Mouse (Mus musculus): ENCODE measurements around the gene Lamtor4. TPM values are rescaled to one million over a fixed set of nuclear protein-coding genes. Genes with fewer than 3 reads are reported as not detected.
"Not testable (repeated sequence)": the region's sequence is repeated elsewhere in the genome, so short reads cannot be mapped to it uniquely, and the experiment has no call there.

The Lamtor4 gene
- 10 to 100 TPM; 51.1 to 57.2 (median 53.1) TPM for total RNA-seq (2022)

DNA sequence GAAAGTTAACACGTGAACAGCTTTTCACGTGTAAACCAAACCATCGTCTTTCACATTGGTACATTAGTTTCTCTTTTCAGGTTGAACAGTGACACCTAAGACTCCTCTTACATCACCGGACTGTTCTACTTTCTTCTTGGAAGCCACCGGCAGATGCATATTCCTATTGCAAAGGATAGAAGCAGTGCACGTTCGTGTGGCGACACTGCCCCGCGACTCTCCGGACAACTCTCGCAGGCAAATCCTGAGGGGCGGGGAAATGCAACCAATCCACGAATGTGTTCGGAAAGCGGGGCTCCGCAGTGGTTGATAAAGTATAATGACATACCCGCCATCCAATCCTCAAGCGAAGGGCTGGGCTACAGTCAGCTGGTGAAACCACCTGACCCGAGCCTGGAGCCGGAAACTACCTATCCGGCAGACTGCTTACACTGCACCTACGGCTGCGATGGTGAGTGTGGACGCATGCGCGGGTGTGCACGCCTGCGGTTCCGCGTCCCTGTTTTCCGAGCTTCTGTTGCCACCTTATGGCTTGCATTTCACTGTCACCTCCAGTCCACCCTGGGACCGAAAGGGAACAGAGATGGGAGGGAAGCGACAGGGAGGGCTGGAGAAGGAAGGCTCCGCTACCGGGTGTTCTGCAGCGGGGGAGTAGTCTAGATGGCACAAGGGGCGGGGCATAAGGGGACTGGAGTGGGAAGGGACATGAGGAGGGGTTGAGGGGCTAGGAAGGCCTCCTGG lies at the start of gene Lamtor4:
Lamtor4 (plus strand) TSS at position 130 of the 741 bp plus-strand sequence.
- DNase-seq (ENCODE audit: low spot score in 2 of 2): peak; percentile 87 to 92

DNA sequence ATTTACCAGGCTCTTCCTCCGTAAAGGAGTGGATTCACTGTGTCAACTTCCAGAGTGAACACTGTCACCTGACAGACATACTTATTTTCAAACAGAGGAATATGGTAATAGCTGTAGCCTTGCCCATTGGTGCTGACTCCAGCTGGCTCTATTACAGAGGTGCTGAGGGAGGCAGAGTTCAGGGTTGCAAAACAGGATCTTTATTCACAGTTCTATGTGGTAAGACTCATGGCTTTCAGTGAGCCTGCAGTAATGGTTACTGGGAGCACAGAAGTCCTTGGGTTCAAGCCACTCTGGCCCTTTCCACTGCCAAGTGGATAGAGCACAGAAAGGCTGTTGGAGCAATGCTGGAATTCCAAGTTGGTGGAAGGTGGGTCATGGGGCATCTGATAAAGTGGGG lies 48.0 kb upstream of the Lamtor4 start:
- no peak for DNase-seq (ENCODE audit: low spot score in 2 of 2)

DNA sequence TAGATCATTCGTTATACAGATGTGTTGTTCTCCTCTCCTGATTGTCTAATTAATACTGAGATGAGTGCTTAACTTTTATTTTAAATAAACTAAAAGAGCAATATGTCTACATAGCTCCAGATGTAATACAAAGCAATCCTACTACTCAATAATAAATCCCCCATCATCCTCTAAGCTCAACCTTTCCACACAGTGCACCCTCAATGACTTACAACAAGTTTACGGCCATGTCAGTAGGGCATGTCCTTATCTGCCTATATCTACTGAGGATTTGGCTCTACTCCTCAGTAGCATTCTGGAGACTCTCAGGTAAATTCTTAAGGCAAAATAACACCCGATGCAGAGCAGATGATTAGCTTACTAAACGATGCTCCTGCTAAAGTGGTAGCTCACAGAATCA lies 47.4 kb upstream of the Lamtor4 start:
- no peak for DNase-seq (ENCODE audit: low spot score in 2 of 2)

DNA sequence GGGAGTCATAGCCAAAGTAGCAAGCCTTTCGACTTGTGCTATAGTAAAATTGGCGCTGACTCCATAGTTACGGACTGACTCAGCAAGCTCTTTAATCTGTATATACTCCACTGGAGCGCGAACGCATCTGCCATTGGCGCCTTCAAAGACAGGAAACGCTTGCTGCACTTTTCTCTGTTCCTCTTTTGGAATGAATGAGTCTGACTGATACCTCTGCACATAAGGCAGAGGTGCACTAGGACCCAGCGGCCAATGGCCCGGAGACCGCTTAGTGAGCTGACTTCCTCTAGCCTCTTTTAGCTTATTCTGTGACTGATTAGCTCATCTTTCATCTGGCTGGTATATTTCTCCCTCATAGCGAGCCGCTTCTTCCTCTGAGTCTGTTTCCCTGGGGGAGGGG lies 38.6 kb upstream of the Lamtor4 start:
- not testable (repeated sequence) for DNase-seq (ENCODE audit: low spot score in 2 of 2)

DNA sequence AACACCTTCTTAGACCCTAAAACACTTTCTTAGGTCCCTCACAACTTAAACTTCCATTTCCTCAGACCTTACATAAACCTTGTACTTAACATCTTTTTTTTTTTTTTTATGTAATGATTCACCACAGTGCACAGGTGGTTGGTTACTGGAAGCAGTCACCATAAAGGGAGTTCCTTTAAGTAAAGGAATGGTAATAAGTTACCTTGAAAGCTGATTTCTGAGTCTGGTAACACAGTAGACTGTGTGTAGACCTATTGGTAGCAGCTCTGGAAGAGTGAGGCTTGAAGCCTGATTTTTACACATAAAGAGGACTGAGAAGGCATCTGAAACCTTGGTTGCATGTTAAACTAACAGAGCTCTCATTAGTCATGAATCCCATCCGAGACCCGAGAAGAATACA lies 35.4 kb upstream of the Lamtor4 start:
- no peak for DNase-seq (ENCODE audit: low spot score in 2 of 2)

DNA sequence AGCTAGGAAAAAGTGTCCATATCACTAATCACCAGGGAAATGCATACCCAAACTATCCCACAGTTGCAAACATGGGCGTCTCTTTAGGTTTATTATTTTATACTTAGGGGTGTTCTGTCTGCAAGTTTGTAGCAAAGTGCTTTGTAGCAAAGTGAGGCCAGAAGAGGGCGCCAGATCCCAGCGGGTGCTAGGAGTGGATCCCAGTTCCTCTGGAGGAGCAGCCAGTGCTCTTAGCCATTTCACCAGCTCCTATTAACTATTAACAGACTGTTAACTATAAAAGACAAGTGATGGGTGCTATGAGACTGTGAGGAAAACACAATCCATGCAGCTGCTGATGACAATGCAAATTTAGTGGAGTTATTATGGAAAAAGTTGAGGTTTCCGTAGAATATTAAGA lies 33.2 kb upstream of the Lamtor4 start:
- DNase-seq (ENCODE audit: low spot score in 2 of 2): peak; percentile 49 to 50

DNA sequence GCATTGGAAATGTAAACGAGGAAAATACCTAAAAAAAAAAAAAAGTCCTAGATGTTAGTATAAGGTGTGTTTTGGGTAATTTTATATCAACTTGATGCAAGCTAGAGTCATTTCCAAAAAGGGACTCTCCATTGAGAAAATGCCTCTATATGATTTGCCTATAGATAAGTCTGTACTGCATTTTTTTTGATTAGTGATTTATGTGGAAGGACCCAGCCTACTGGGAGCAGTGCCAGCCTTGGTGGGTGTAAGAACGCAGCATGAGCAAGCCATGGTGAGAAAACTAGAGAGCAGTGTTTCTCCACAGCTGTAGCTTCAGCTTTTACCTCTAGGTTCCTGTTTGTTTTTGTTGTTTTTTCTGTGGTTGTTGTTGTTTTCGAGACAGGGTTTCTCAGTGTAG lies 32.0 kb upstream of the Lamtor4 start:
- DNase-seq (ENCODE audit: low spot score in 2 of 2): no peak

DNA sequence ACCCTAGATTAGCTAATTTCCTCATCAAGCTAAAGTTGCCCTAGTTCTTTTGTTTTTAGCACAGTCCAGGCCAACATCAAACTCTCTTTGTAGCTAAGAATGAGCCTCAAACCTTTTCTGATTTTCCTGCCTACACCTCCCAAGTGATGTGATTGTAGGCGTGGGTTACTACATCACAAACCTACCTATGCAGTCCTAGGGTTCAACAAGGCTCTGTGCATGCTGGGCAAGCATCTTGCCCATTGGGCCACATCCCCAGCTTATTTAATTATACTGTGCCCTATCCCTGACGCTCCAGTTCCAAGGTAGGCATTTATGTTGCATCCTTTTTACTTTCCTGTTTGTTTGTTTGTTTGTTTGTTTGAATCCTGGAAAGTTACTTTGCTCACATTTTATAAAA lies 29.6 kb upstream of the Lamtor4 start, which contains the start of gene Nxpe5:
Nxpe5 (plus strand) TSS at position 199 of the 400 bp plus-strand sequence.
- no peak for DNase-seq (ENCODE audit: low spot score in 2 of 2)

DNA sequence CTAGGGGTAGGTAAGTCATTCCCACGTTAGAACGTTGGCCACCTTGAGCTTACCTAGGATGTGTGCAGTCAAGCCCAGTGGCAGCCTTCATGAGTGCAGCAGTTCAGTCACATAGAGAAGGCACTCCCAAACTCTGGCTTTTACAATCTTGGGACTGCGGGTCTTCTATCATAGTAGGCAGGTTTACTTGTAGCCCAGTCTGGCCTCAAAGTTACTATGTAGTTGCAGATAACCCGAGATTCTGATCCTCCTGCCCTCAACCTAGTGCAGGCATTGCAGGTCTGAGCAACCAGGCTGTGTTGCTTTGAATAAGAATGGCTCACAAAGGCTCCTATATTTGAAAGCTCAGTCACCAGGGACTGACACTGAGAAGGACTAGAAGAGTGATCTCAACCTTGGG lies 28.8 kb upstream of the Lamtor4 start:
- no peak for DNase-seq (ENCODE audit: low spot score in 2 of 2)

DNA sequence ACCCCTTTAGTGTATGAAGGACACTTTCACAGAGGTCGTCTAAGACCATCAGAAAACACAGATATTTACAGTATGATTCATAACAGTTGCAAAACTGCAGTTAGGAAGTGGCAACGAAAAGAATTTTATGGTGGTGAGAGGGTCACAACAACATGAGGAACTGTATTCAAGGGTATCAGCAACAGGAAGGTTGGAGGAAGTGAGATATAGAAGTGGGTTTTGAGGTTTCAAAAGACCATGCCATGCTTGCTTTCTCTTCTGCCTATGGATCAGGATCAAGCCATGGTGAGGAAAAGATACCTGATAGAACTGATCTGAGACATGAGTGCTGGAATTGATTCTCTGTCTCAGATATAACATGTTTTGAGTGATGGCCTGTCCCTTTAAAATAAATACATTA lies 27.9 kb upstream of the Lamtor4 start:
- DNase-seq (ENCODE audit: low spot score in 2 of 2): no peak

DNA sequence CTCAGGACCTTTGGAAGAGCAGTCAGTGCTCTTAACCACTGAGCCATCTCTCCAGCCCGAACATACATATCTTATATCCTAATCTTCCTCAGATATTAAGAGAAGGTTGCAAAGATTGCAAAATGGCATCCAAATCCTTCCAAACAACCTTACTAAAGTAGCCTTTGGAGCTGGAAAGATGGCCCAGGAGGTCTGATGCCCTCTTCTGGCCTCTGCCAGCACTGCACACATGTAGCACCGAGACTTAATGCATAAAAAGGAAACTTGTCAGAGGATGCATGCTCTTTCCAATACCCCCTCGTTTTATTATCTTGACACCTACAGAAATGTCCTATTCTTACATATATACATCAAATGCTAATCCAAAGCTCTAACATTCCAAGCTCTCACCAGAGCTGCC lies 27.3 kb upstream of the Lamtor4 start:
- DNase-seq (ENCODE audit: low spot score in 2 of 2): no peak

DNA sequence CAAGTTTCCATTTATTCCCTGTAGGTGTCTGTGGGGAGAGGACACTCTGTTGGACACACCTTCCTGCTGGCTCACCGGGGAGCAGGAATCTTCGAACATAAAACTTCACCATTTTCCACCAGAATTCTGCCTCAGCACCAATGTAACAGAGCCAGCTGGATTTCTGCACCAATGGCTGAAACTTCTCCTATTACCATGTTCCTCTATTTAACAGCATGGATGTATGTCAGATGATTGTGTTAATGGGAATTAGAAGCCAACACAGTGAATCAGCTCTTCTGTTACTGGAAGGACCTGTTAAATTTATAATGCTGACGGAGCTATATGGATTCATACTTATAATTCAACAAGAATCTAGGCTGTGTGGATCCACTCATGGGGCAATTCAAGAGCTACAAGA lies 25.8 kb upstream of the Lamtor4 start:
- no peak for DNase-seq (ENCODE audit: low spot score in 2 of 2)

DNA sequence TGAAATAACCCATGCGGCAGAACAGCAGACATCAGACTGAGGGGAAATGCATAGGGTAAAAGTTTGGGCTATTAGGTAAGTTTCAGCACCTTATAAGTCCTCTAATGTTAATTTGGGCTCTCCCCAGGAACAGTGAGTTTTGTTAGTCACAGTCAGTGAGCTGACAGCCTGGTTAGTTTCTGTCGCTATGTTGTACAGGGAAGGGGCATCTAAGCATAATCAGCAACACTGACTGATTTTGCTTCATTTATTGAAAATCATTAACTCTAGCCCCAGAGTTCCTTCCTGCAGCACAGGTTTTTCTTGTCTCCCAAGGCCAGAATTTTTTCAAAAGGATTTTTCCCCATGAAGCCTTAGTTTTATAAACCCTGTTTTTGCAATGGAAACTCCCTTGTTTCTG lies 21.5 kb upstream of the Lamtor4 start:
- no peak for DNase-seq (ENCODE audit: low spot score in 2 of 2)

DNA sequence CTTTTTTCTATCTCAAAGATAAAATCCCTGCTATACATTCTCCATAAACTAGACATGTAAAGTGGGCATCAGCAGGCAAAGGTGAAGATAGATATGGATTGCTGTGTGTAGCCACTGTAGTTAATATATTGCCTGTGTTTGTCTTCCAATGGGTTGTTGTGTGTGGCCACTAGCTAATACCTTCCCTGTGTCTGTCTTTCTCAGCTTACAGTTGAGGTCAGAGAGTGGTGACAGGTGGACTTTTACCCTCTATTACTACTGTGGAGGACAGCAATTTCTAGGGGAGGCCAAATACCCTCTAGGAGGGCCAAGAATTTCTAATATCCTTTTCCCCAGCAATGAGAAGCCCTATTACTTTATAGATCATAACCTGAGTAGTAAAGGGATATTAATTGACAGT lies 21.1 kb upstream of the Lamtor4 start:
- DNase-seq (ENCODE audit: low spot score in 2 of 2): no peak

DNA sequence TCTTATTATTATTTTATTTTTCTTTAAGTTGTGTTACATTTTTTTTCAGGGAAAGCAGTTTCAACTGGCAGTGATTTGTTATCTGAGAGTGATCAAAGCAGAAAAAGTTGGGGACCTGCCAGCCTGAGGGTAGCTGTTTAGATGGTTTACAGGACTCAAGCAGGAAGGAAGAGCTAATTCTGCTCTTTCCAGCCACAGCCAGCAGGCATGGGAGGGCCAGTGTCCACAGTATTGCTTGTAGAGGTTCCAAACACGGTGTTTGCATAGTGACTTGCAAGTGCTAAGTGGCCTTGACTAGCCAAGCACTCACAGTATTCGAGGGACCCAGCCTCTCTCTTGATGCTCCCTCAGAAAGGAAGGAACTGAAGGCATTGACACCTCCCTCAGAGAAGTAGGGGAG lies 13.8 kb upstream of the Lamtor4 start:
- no peak for DNase-seq (ENCODE audit: low spot score in 2 of 2)

DNA sequence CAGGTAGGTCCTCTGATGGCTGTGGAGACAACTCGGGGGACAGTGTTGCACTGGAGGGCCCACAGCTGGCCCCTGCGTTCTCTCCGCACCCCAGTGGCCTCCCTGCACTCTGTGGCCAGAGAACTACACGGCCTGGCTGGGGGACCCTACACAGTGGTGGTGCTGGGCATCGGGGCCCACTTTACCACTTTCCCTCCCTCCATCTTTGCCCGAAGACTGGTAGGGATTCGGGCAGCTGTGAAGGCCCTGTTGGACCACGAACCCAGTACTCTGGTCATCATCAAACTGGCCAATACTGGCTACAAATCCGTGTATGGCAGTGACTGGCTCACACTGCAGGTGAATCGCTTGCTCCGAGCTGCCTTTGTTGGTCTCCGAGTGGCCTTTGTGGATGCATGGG lies 4.1 kb upstream of the Lamtor4 start:
- no peak for DNase-seq (ENCODE audit: low spot score in 2 of 2)

DNA sequence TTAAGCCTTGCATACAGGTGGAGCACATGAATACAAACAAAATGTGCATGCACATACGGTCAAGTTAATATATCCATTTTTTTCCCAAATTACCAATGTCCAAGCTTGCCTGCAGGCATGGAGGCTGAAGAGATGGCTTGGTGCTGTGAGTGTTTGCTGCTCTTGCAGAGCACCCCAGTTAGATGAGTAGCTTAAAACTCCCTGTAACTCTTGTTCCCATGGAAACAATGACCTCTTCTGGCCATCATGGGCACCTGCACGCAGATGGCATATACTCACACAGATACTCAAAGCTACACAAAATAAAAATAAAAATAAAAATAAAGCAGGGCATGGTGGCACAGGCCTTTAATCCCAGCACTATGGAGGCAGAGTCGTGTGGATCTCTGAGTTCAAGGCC lies 2.2 kb upstream of the Lamtor4 start:
- no peak for DNase-seq (ENCODE audit: low spot score in 2 of 2)

DNA sequence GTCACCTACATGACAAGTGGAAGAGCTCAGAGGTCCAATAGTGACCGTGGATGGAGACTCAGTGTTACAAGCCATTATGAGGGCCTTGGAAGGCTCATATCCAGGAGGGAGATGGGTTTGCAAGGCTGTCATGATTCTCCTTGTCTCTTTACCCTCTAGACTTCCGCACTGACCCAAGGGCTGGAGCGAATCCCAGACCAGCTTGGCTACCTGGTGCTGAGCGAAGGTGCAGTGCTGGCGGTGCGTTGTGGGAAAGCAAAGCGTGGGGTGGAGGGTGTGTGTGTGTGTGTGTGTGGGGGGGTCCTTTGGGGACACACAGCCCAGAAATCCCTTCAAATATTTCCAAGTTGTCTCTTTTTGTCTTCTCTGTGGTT lies 799 bp downstream of the Lamtor4 start:
- no peak for DNase-seq (ENCODE audit: low spot score in 2 of 2)

DNA sequence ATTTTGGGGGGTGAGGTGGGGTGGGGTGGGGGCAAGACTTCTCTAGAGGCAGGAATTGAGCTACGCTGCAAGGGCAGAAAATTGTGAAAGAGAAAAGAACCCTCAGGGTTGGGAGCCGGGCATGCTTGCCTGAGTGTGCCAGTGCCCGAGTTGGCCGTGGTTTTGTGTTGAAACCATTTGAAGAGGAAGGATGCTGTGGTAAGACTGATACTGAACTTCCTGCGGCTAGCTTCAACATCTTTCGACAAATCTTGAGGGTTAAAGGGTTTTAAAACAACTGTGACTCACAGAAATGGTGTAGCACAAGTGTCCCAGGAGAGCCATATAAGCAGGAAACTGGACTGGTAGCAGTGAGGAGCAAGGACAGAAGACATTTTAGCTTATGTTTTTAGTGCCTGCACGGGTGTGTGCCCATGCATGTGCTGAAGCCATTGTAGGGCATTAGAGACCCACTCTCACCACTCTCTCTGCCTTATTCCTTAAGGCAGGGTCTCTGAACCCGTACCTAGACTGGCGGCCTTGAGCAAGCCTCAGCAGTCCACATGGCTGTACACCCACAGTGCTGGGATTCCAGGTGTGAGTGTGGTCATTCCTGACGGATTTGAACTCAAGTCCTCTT lies 1.8 kb downstream of the Lamtor4 start:
- no peak for DNase-seq (ENCODE audit: low spot score in 2 of 2)

DNA sequence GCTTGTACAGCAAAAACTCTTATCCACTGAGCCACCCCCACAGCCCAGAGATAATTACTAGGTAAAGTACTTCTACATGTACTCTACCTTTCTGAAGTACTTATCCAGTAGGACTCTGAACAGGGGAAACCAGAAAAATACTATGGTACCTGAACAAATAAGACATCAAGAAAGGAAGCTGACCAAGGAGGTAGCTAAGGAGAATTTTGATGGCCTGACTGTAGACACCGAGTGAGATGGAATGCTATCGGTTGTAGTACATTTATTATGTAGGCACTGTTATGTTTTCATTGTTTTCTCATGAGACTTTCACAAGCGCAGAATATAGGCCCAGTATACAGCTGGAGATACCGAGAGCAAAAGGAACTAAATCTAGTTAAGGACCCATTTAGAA lies 2.3 kb downstream of the Lamtor4 start:
- DNase-seq (ENCODE audit: low spot score in 2 of 2): no peak

DNA sequence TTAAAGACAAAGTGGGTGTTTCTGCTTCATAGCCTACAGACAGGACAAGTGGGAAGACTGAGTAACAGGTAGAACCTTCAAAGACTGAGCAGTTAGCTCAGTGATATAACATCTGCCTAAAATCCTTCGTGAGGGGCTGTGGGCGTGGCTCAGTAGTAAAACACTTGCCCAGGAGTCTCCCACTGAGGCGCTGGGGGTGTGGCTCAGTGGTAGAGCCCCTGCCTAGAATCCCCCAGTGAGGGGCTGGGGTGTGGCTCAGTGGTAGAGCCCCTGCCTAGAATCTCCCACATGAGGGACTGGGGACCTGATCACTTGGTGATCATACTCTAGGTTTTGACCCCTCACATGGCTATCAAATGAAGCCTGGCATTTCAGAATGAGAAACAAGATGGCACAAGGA lies 2.8 kb downstream of the Lamtor4 start:
- DNase-seq (ENCODE audit: low spot score in 2 of 2): no peak

DNA sequence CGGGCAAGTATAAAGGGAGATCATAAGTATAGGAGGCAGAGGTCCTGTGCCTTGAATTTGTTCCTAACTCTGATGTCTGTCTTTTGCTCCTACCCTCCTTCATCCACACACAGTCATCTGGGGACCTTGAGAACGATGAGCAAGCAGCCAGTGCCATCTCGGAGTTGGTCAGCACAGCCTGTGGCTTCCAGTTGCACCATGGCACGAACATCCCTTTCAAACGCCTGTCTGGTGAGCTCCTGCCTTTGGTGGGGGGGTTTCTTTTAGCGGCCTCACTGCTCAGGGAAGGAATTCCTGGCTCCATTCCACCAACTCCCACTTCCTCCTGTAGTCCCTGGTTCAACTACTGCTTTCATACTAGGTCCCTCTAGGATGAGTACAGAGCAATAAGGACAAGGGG lies 3.3 kb downstream of the Lamtor4 start:
- DNase-seq (ENCODE audit: low spot score in 2 of 2): no peak

DNA sequence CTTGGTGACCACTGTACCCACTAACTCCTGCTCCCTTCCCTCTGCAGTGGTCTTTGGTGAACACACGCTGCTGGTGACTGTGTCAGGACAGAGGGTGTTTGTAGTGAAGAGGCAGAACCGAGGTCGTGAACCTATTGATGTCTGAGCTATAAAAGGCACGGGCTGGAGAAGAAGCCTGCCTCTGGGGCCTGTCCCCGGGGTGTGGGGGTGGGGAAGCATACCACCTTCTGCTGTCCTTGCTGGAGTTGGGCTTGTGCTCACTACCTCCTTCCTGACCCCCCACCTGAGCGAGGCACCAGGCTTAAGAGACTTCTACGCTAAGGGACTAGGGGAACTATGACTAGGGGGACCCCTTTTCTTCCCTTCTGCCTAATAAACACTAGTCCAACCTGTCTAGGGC lies 3.7 kb downstream of the Lamtor4 start:
- DNase-seq (ENCODE audit: low spot score in 2 of 2): no peak

All from gastrocnemius, adult 8-10 months (tissue).